Mouse (Mus musculus): ENCODE data around the gene Bod1. TPM values are rescaled to one million over a fixed set of nuclear protein-coding genes. Genes with fewer than 3 reads are reported as not detected.

Gene Bod1
- polyA plus RNA-seq, 1 experiment from 2014 or later, result 13.8 TPM

GRCm38 (mm10) chr11:31617236-31617635, 54.4 kb downstream of the Bod1 start:
- no peak overlapping the region for H3K9ac ChIP-seq (replicated peaks)
- H3K36me3 ChIP-seq (replicated peaks; ENCODE audit: insufficient read depth, low read length), result no peaks in the 10 kb centered on the region
- H3K27me3 ChIP-seq (ENCODE audit: insufficient read depth, low read length), result no peaks in the 10 kb centered on the region
- DNase-seq, result peak; percentile 28
- H3K9me3 ChIP-seq (ENCODE audit: low read length), result no peaks in the 10 kb centered on the region
- 43% methylated on average over 3 of the region's 3 CpGs for WGBS (ENCODE audit: insufficient replicate concordance)
- H3K4me3 ChIP-seq (ENCODE audit: low read depth, low read length), result no peak overlapping the region
- TF ChIP-seq EP300 (IDR thresholded peaks at IDR 0.05; ENCODE audit: low read depth) (no peak), CTCF (IDR thresholded peaks at IDR 0.05; ENCODE audit: low read depth) (no peak)
- H3K4me1 ChIP-seq (ENCODE audit: insufficient read depth), result no peaks in the 10 kb centered on the region
- no peak overlapping the region for H3K4me2 ChIP-seq (ENCODE audit: low read depth, low read length)
- no peak for ATAC-seq
- no peak overlapping the region for H3K27ac ChIP-seq (ENCODE audit: low read depth)

- TF ChIP-seq EP300 (IDR thresholded peaks at IDR 0.05; ENCODE audit: low read depth) (no peak), CTCF (IDR thresholded peaks at IDR 0.05; ENCODE audit: low read depth) (no peak)
- no peak overlapping the region for H3K9ac ChIP-seq (replicated peaks)
- no peaks in the 10 kb centered on the region for H3K36me3 ChIP-seq (replicated peaks; ENCODE audit: insufficient read depth, low read length)
- H3K4me3 ChIP-seq (ENCODE audit: low read depth, low read length), result no peak overlapping the region
- no peak overlapping the region for H3K27ac ChIP-seq (ENCODE audit: low read depth)
- no peaks in the 10 kb centered on the region for H3K27me3 ChIP-seq (ENCODE audit: insufficient read depth, low read length)
- WGBS (ENCODE audit: insufficient replicate concordance), result 58% methylated on average over 4 of the region's 4 CpGs
- H3K4me1 ChIP-seq (ENCODE audit: insufficient read depth), result no peaks in the 10 kb centered on the region
- DNase-seq, result no peak
- H3K4me2 ChIP-seq (ENCODE audit: low read depth, low read length), result no peak overlapping the region
- no peaks in the 10 kb centered on the region for H3K9me3 ChIP-seq (ENCODE audit: low read length)
- ATAC-seq, result no peak
These were observed 55.0 kb downstream of the Bod1 start for GRCm38 (mm10) chr11:31616722-31617121.

Other genes starting within 250 kb of the Bod1 start
- gene Cpeb4, start 200.3 kb upstream of the Bod1 start, polyA plus RNA-seq (2015; fragmentation: Nextera tagmentation; extraction: Ambion mirVana), result 7.0 and 10.0 TPM in 2 replicates